Mouse (Mus musculus) embryonic fibroblast, embryonic 13.5 days (primary cell): Measurements from ENCODE around the gene Hist1h4f. TPM values are rescaled to one million over a fixed set of nuclear protein-coding genes. Genes with fewer than 3 reads are reported as not detected.
"Not testable (repeated sequence)": the region's sequence is repeated elsewhere in the genome, so short reads cannot be mapped to it uniquely, and the experiment has no call there.

Source experiments
- H3K27ac ChIP-seq: 2 replicates; pipeline ENCODE4 v1.5.1; 2012; ENCODE audit warnings: low read length, control low read depth, inconsistent platforms; ENCODE audit not compliant: insufficient read depth
- H3K4me1 ChIP-seq: 2 replicates; pipeline ENCODE4 v1.6.1; 2011; ENCODE audit warnings: low read length; ENCODE audit not compliant: control insufficient read depth, insufficient read depth
- H3K4me3 ChIP-seq: 2 replicates; pipeline ENCODE4 v1.5.1; 2011; ENCODE audit warnings: mild to moderate bottlenecking, control low read depth, low read length; ENCODE audit not compliant: insufficient read depth
- CTCF ChIP-seq: IDR thresholded peaks from 2 replicates; pipeline ENCODE4 v1.5.1; 2011; ENCODE audit warnings: mild to moderate bottlenecking, control low read depth, low read length, moderate library complexity, borderline replicate concordance; ENCODE audit not compliant: insufficient read depth
- POLR2A ChIP-seq: IDR thresholded peaks from 2 replicates; pipeline ENCODE4 v1.6.1; 2011; ENCODE audit warnings: low read depth, mild to moderate bottlenecking, control low read depth, low read length, moderate library complexity
- polyA plus RNA-seq: library from polyadenylated mRNA; stranded (reverse); fragments of >200 nt; gene quantifications from 2 replicates; pipeline ENCODE4 v1.2.4, GENCODE M21; 2011; ENCODE audit warnings: low read depth; ENCODE audit not compliant: missing spikeins, insufficient read length

Hist1h4f gene
- polyA plus RNA-seq, 1 experiment, result 18.1 TPM

DNA sequence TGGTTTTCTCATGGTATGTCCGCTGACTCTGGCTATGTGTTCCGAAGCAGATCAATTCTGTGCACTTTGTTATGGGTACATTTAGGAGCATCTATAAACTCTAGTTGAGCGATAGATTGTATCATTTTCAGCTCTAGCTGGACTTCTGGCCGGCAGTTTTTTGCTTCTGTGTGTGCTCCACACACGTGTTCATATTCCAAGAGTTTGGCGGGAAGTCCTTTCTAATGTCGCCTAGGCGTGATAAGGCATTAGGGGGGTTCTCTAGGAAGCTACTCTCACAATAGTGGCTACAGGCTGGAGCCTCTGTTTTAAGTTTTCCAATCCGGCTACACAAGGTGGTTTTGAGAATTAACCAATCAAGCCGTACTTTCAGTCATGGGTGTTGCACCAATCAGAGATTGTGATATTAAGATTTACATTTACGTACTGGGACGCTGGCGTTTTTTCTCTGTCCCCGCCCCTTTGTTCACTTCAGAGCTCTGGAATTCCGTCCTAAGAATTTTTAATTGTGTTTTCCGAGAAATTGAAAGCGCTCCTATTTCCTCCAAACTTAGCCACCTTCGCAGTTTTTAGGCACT, 4.5 kb upstream of the Hist1h4f start:
- Histone ChIP-seq H3K4me3 (peak overlapping the region; percentile 58), H3K27ac (peak overlapping the region; percentile 97), H3K4me1 (peaks cover 3% of the 10 kb centered on the region; the same call in 1 of the 2 replicates)
- TF ChIP-seq POLR2A (peak; percentile 91), CTCF (no peak)

DNA sequence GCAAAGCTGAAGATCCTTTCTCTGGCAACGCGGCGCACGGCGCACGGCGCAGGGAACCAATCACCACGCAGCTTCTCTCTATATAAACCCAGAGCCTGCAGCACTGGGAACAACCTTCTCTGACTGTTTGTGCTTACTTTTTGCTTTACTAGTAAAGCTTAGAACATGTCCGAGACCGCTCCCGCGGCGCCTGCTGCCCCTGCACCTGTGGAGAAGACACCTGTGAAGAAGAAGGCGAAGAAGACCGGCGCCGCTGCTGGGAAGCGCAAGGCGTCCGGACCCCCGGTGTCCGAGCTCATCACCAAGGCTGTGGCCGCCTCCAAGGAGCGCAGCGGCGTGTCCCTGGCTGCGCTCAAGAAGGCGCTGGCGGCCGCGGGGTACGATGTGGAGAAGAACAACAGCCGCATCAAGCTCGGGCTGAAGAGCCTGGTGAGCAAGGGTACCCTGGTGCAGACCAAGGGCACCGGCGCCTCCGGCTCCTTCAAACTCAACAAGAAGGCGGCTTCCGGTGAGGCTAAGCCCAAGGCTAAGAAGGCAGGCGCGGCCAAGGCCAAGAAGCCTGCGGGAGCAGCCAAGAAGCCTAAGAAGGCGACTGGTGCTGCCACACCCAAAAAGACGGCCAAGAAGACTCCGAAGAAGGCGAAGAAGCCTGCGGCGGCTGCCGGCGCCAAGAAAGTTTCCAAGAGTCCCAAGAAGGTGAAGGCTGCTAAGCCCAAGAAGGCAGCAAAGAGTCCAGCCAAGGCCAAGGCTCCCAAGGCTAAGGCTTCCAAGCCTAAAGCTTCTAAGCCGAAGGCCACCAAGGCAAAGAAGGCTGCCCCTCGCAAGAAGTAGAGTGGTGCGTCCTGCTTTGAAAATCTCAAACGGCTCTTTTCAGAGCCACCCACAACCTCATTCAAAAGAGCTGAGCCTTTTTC, 3.7 kb upstream of the Hist1h4f start:
- peak overlapping the region; percentile 58 for H3K4me3 ChIP-seq
- TF ChIP-seq CTCF (no peak), POLR2A (peak; percentile 99)
- H3K27ac ChIP-seq, result peak overlapping the region; percentile 97
- peaks cover 3% of the 10 kb centered on the region; the same call in 1 of the 2 replicates for H3K4me1 ChIP-seq

DNA sequence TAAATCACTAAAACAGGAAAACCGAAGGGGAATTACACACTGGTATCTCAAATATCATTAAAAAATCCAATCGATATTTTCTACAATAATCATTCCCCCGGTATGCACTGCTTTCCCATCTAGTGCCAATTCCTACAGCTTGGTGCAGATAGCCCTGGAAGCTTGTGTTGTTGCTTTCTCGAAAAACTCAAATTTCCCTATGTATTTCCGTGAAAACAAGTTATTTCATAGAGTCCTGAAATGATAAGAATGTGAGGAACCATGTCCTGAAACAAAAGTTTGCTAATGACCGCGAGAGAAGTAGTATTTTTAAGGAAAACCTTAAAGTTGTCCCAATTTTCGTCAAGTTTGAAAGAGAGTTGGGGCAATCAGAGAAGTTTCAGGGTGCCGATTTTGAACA, 2.9 kb upstream of the Hist1h4f start:
- Histone ChIP-seq H3K4me1 (peaks cover 3% of the 10 kb centered on the region; the same call in 1 of the 2 replicates), H3K27ac (peak overlapping the region; percentile 86), H3K4me3 (no peak overlapping the region)
- no peak for TF ChIP-seq CTCF
- no peak for TF ChIP-seq POLR2A

DNA sequence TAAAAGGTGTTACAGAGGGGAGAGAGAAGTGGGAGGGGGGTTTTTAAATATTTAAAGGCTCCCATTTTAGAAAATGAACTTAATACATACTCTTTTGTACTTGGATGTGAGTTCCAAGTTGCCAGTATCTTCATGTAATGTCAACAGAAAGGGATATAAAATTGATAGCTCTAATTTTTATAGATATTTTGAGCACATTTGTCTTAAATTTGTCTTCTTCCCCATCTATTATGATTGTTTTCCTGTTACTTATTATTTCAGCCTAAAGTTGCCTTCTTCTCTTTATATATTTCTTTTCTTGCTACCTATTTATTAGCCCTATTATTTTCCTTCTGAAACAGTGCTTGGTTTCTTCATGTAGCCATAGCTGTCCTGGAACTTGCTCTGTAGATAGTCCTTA, 1.5 kb upstream of the Hist1h4f start, which contains the start of gene Hist1h1d:
TSS of gene Hist1h1d (plus strand) at position 301 of the 400 bp plus-strand sequence.
- Histone ChIP-seq H3K27ac (peak within 1 kb of the TSS; percentile 45; the same call in 1 of the 2 replicates), H3K4me3 (no peak within 1 kb of the TSS), H3K4me1 (peaks cover 3% of the 10 kb centered on the region; the same call in 1 of the 2 replicates)
- TF ChIP-seq POLR2A (no peak), CTCF (no peak)

DNA sequence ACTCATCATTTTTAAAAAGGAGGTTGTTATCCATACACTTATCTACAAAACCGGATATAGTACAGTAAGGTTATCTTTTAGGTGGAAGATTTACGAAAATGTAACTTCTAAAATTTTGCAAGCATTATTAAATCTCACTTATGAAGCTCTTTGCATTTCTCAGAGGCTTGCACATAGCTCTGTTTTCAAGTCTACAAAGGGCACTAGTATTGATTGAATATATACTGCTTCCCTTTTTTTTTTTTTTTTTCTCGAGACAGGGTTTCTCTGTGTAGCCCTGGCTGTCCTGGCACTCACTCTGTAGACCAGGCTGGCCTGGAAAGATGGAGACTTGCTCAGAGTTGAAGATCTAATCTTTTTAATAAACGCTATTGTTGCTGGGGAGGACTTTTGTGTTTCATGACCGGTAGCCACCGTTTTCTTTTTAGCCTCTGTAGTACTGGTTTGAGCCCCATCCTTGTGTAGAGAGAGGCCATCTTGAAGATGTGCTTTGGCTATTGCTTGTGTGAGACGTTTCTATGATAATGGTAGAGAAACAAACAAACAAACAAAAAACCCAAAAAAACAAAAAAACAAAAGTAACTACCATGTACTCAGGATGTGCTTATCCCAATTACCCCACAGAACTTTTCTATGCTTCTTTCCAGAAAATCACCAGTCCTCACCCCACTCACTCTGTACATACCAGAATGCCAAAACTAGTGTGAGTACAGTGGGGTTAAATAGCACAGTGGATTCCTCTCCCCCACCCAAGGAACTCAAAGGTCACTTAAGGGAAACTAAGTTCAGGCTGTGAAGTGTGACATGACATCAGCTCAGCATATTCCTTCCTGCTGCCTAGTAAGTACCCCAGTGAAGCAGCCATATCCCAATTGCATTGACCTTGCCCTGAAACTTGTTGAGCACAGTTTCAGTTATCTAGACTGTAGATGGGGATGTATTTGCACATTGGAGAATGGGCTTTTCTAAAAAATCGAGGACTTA, 775 bp upstream of the Hist1h4f start:
- Histone ChIP-seq H3K4me1 (peaks cover 3% of the 10 kb centered on the region; the same call in 1 of the 2 replicates), H3K4me3 (no peak overlapping the region), H3K27ac (peak overlapping the region; percentile 45)
- no peak for TF ChIP-seq CTCF
- TF ChIP-seq POLR2A, result no peak

DNA sequence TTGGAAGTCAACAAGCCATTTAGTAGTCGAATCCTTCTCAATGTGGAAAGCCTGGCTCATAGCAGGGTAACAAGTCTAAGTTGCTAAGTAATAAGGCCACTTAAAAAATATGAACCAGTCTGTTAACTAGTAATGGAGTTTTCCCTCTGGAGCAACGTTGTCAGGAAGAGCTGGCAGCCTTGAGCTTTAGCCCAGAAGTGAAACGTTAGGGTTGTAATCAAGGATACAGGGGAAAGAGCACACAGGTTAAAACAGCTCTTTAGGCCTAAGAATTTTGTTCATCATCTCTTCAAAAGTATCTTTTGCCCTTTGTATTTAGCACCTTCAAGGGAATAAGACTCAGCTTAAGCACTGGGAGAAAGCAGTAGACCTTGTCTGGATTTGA, 695 bp downstream of the Hist1h4f start:
- H3K4me1 ChIP-seq, result no peaks in the 10 kb centered on the region; the same call in 1 of the 2 replicates
- TF ChIP-seq CTCF, result no peak
- TF ChIP-seq POLR2A, result peak; percentile 86
- H3K27ac ChIP-seq, result peak overlapping the region; percentile 89
- H3K4me3 ChIP-seq, result peak overlapping the region; percentile 44

DNA sequence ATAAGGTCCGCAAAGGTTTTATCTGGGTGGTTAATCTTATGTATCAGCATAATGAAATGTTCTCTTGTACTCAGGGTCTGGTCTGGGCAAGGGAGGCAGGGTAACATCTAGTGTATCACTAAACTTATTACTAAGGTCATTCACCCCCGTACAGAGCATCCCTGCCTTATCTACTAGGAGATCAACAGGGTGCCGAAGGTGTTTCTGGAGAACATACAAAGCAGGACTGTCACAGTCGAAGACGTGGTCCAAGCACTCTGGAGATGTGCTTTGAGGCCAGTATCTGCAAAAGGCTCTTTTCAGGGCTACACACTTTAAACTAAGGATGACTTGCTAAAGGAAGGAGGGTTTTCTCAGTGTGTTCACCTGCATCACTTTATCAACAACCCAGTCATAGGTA, 4.8 kb downstream of the Hist1h4f start:
- no peak overlapping the region for H3K4me3 ChIP-seq
- TF ChIP-seq CTCF, result no peak
- TF ChIP-seq POLR2A, result no peak
- H3K27ac ChIP-seq, result no peak overlapping the region
- no peaks in the 10 kb centered on the region for H3K4me1 ChIP-seq

DNA sequence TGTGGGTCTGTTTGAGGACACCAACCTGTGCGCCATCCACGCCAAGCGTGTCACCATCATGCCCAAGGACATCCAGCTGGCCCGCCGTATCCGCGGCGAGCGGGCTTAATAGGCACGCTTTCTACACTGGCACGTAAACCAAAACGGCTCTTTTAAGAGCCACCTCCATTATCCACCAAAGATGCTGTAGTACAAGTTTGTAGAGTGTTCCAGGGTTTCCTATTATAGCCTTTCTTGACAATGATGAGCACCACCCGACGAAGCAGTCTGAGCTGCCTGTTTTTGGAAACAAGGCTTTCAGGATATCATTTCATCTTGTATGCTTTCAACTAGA, 6.7 kb downstream of the Hist1h4f start:
- Histone ChIP-seq H3K4me3 (peak overlapping the region; percentile 47), H3K27ac (peak overlapping the region; percentile 73)
- not testable (repeated sequence) for H3K4me1 ChIP-seq
